Mouse (Mus musculus) fat pad, adult 2 months (tissue): Measurements from ENCODE around the gene Copg1.
"Not testable (repeated sequence)": the region's sequence is repeated elsewhere in the genome, so short reads cannot be mapped to it uniquely, and the experiment has no call there.

Experiments used
- DNase-seq: peaks from one replicate; pipeline ENCODE4 v3.0.0-alpha.2; 2011; ENCODE audit warnings: low read depth, low spot score; ENCODE audit errors: extremely low read depth

The Copg1 gene

GRCm38 (mm10) chr6:87962457-87962856, 74.8 kb downstream of the Copg1 start:
- DNase-seq = not testable (repeated sequence)
